Mouse (Mus musculus) MEL (cell line): ENCODE data around the gene Ces2g.

ENCODE experiments used
- CTCF ChIP-seq, 3 experiments: IDR thresholded peaks in 2 of 3; conservative IDR thresholded peaks in 1 of 3; 2 replicates each; pipeline ENCODE4 v1.5.1; 2011 to 2012; ENCODE audit warnings: low read length in 3 of 3, low read depth in 2 of 3, mild to moderate bottlenecking in 2 of 3, improper control_type of control experiment in 1 of 3, inconsistent platforms in 1 of 3, mixed read lengths in 1 of 3, moderate library complexity in 1 of 3; ENCODE audit not compliant: control insufficient read depth in 1 of 3, insufficient read depth in 1 of 3, poor library complexity in 1 of 3, severe bottlenecking in 1 of 3
- TCF12 ChIP-seq: IDR thresholded peaks from 2 replicates; pipeline ENCODE4 v1.6.1; 2014; ENCODE audit warnings: low read depth, mild to moderate bottlenecking, inconsistent platforms, low read length, improper control_type of control experiment, moderate library complexity

GRCm38 (mm10) chr8:105014391-105014790, 52.9 kb downstream of the Ces2g start:
- no peak for TF ChIP-seq CTCF (IDR thresholded peaks at IDR 0.05 in 2 of 3, conservative IDR thresholded peaks at IDR 0.05 in 1 of 3; ENCODE audit: control insufficient read depth in 1 of 3, insufficient read depth in 1 of 3, low read depth in 2 of 3, low read length in 3 of 3, poor library complexity in 1 of 3, severe bottlenecking in 1 of 3)
- TF ChIP-seq TCF12: no peak
